Mouse (Mus musculus): ENCODE data around the gene Apof.
"Not testable (repeated sequence)": the region's sequence is repeated elsewhere in the genome, so short reads cannot be mapped to it uniquely, and the experiment has no call there.

GRCm38 (mm10) chr10:128272819-128273439 is 4.5 kb downstream of the Apof start:
- TF ChIP-seq CTCF (IDR thresholded peaks at IDR 0.05; ENCODE audit: low read depth): 0 out of 2 replicates have a peak, but pooled peaks have one; percentile 15
- not testable (repeated sequence) for TF ChIP-seq EP300 (IDR thresholded peaks at IDR 0.05; ENCODE audit: low read depth)
